Mouse (Mus musculus): ENCODE measurements at regions not wholly inside any gene's neighbourhood (a gene's known extent, or its start where the extent isn't known, plus 50 kb on each side); places are given as distances from the start of the nearest gene placed in this dataset.
"Not testable (repeated sequence)": the region's sequence is repeated elsewhere in the genome, so short reads cannot be mapped to it uniquely, and the experiment has no call there.

GRCm38 (mm10) chr10:111354607-111355006 lies 56.1 kb downstream of the Bbs10 start:
- no peak for DNase-seq (ENCODE audit: low spot score)

GRCm38 (mm10) chr10:111358340-111358739 lies 59.9 kb downstream of the Bbs10 start:
- DNase-seq (ENCODE audit: low spot score): not testable (repeated sequence)

- DNase-seq (ENCODE audit: low spot score): peak; percentile 41
Observed at GRCm38 (mm10) chr10:111361749-111362435, 63.4 kb downstream of the Bbs10 start.

GRCm38 (mm10) chr10:111363729-111364617 lies 65.5 kb downstream of the Bbs10 start:
- DNase-seq (ENCODE audit: low spot score): no peak

GRCm38 (mm10) chr10:111365011-111365410 lies 66.5 kb downstream of the Bbs10 start:
- DNase-seq (ENCODE audit: low spot score): no peak

- DNase-seq (ENCODE audit: low spot score): not testable (repeated sequence)
Observed at GRCm38 (mm10) chr10:111369046-111369445, 70.6 kb downstream of the Bbs10 start.

GRCm38 (mm10) chr10:111378047-111378618 lies 79.7 kb downstream of the Bbs10 start:
- no peak for DNase-seq (ENCODE audit: low spot score)

- DNase-seq (ENCODE audit: low spot score): no peak
Observed at GRCm38 (mm10) chr10:111381689-111382088, 83.2 kb downstream of the Bbs10 start.

GRCm38 (mm10) chr10:111382206-111382930 lies 83.9 kb downstream of the Bbs10 start:
- no peak for DNase-seq (ENCODE audit: low spot score)

GRCm38 (mm10) chr10:111385561-111385960 lies 87.1 kb downstream of the Bbs10 start:
- DNase-seq (ENCODE audit: low spot score): no peak

GRCm38 (mm10) chr10:111387869-111388538 lies 85.0 kb upstream of the Nap1l1 start:
- no peak for DNase-seq (ENCODE audit: low spot score)

- DNase-seq (ENCODE audit: low spot score): no peak
Observed at GRCm38 (mm10) chr10:111388545-111389320, 84.3 kb upstream of the Nap1l1 start.

GRCm38 (mm10) chr10:111389890-111390289 lies 83.1 kb upstream of the Nap1l1 start:
- DNase-seq (ENCODE audit: low spot score): peak; percentile 21

GRCm38 (mm10) chr10:111394421-111394820 lies 78.6 kb upstream of the Nap1l1 start:
- DNase-seq (ENCODE audit: low spot score): no peak

- DNase-seq (ENCODE audit: low spot score): no peak
Observed at GRCm38 (mm10) chr10:111405071-111405470, 68.0 kb upstream of the Nap1l1 start.

- no peak for DNase-seq (ENCODE audit: low spot score)
Observed at GRCm38 (mm10) chr10:111408887-111409286, 64.1 kb upstream of the Nap1l1 start.

GRCm38 (mm10) chr10:111409497-111409896 lies 63.5 kb upstream of the Nap1l1 start:
- DNase-seq (ENCODE audit: low spot score): no peak

- no peak for DNase-seq (ENCODE audit: low spot score)
Observed at GRCm38 (mm10) chr10:111410121-111410520, 62.9 kb upstream of the Nap1l1 start.

GRCm38 (mm10) chr10:111411533-111411932 lies 61.5 kb upstream of the Nap1l1 start:
- DNase-seq (ENCODE audit: low spot score): no peak

- no peak for DNase-seq (ENCODE audit: low spot score)
Observed at GRCm38 (mm10) chr10:111416611-111417130, 56.4 kb upstream of the Nap1l1 start.

Data from testis, postnatal 14 days (tissue).